Mouse (Mus musculus) forebrain, embryonic 12.5 days (tissue): Measurements from ENCODE around the gene Zhx3. TPM values are rescaled to one million over a fixed set of nuclear protein-coding genes. Genes with fewer than 3 reads are reported as not detected.

ENCODE experiments used
- ATAC-seq: fragments of 200-750 bp; cut with Nextera tagmentation; 2 replicates; pipeline ENCODE4 v1.8.0; 2017; ENCODE audit warnings: moderate TSS enrichment; ENCODE audit not compliant: low FRiP score
- H3K27ac ChIP-seq: fragments of 300-500 bp; sonication (generic); 2 replicates; pipeline ENCODE4 v1.5.1; 2016; ENCODE audit warnings: mild to moderate bottlenecking
- H3K27me3 ChIP-seq: fragments of 300-500 bp; sonication (generic); 2 replicates; pipeline ENCODE4 v1.6.1; 2016; ENCODE audit warnings: mild to moderate bottlenecking
- H3K36me3 ChIP-seq: fragments of 300-500 bp; sonication (generic); replicated peaks from 2 replicates; pipeline ENCODE4 v1.6.1; 2016; ENCODE audit warnings: mild to moderate bottlenecking
- H3K4me1 ChIP-seq: fragments of 300-500 bp; sonication (generic); 2 replicates; pipeline ENCODE4 v1.6.1; 2016
- H3K4me2 ChIP-seq: fragments of 300-500 bp; sonication (generic); 2 replicates; pipeline ENCODE4 v1.6.1; 2016; ENCODE audit warnings: mild to moderate bottlenecking, moderate library complexity
- H3K4me3 ChIP-seq: fragments of 300-500 bp; sonication (generic); replicated peaks from 2 replicates; pipeline ENCODE4 v1.5.1; 2016; ENCODE audit warnings: mild to moderate bottlenecking
- H3K9ac ChIP-seq: fragments of 300-500 bp; sonication (generic); 2 replicates; pipeline ENCODE4 v1.6.1; 2016; ENCODE audit warnings: mild to moderate bottlenecking
- H3K9me3 ChIP-seq: fragments of 300-500 bp; sonication (generic); 2 replicates; pipeline ENCODE4 v1.6.1; 2016
- WGBS: fragments of 180-500 bp; shearing (Covaris S2); methylation state at CpG from one replicate; pipeline ENCODE4 v1.1.7; 2016; 5-methylcytosine and 5-hydroxymethylcytosine counted together
- polyA plus RNA-seq: library from polyadenylated mRNA; unstranded; fragments of >200 nt; fragmentation: Nextera tagmentation; extraction: Ambion mirVana; gene quantifications from 2 replicates; pipeline ENCODE4 v1.2.1, GENCODE M21; 2016

The Zhx3 gene
- polyA plus RNA-seq, 1 experiment from 2014 or later: 16.0 TPM

- no peaks in the 10 kb centered on the region for H3K9me3 ChIP-seq
- no peaks in the 10 kb centered on the region for H3K27me3 ChIP-seq
- no peak overlapping the region for H3K9ac ChIP-seq
- H3K36me3 ChIP-seq: no peaks in the 10 kb centered on the region
- ATAC-seq: no peak
- no peaks in the 10 kb centered on the region for H3K4me1 ChIP-seq
- no peak overlapping the region for H3K4me3 ChIP-seq
- H3K27ac ChIP-seq: no peak overlapping the region
- no peak overlapping the region for H3K4me2 ChIP-seq
- 82% methylated on average over 3 of the region's 3 CpGs for WGBS
Measured at GRCm38 (mm10) chr2:160849617-160850240, 23.1 kb downstream of the Zhx3 start.

- no peak overlapping the region for H3K4me2 ChIP-seq
- 94% methylated on average over 2 of the region's 2 CpGs for WGBS
- no peak overlapping the region for H3K27ac ChIP-seq
- no peaks in the 10 kb centered on the region for H3K36me3 ChIP-seq
- H3K9me3 ChIP-seq: no peaks in the 10 kb centered on the region
- no peaks in the 10 kb centered on the region for H3K4me1 ChIP-seq
- no peak overlapping the region for H3K4me3 ChIP-seq
- ATAC-seq: no peak
- H3K27me3 ChIP-seq: no peaks in the 10 kb centered on the region
- no peak overlapping the region for H3K9ac ChIP-seq
Measured at GRCm38 (mm10) chr2:160848186-160848585, 24.6 kb downstream of the Zhx3 start.

- Histone ChIP-seq H3K4me3 (no peak overlapping the region), H3K4me2 (no peak overlapping the region), H3K4me1 (no peaks in the 10 kb centered on the region), H3K9ac (no peak overlapping the region), H3K9me3 (no peaks in the 10 kb centered on the region), H3K27me3 (no peaks in the 10 kb centered on the region), H3K36me3 (no peaks in the 10 kb centered on the region), H3K27ac (no peak overlapping the region)
- 88% methylated on average over 1 of the region's 1 CpGs for WGBS
- no peak for ATAC-seq
Measured at GRCm38 (mm10) chr2:160847664-160848063, 25.1 kb downstream of the Zhx3 start.

GRCm38 (mm10) chr2:160840838-160841237, 32.0 kb downstream of the Zhx3 start:
- H3K4me1 ChIP-seq: peaks cover 7% of the 10 kb centered on the region; the same call in 1 of the 2 replicates
- no peak overlapping the region for H3K4me3 ChIP-seq
- no peak overlapping the region for H3K27ac ChIP-seq
- no peaks in the 10 kb centered on the region for H3K36me3 ChIP-seq
- no peak for ATAC-seq
- no peak overlapping the region for H3K4me2 ChIP-seq
- H3K9ac ChIP-seq: no peak overlapping the region
- no peaks in the 10 kb centered on the region for H3K9me3 ChIP-seq
- H3K27me3 ChIP-seq: no peaks in the 10 kb centered on the region

- no peak for ATAC-seq
- Histone ChIP-seq H3K27me3 (no peaks in the 10 kb centered on the region), H3K4me1 (no peaks in the 10 kb centered on the region), H3K4me3 (no peak overlapping the region), H3K9me3 (0 out of 2 replicates have a peak, but pooled peaks cover 4% of the 10 kb centered on the region), H3K4me2 (no peak overlapping the region), H3K9ac (no peak overlapping the region), H3K27ac (no peak overlapping the region), H3K36me3 (0 out of 2 replicates have a peak, but pooled peaks cover 5% of the 10 kb centered on the region)
- 88% methylated on average over 1 of the region's 1 CpGs for WGBS
Measured at GRCm38 (mm10) chr2:160810802-160811201, 62.0 kb downstream of the Zhx3 start.

GRCm38 (mm10) chr2:160810376-160810775, 62.4 kb downstream of the Zhx3 start:
- no peak overlapping the region for H3K4me2 ChIP-seq
- H3K9ac ChIP-seq: no peak overlapping the region
- 0 out of 2 replicates have a peak, but pooled peaks cover 4% of the 10 kb centered on the region for H3K36me3 ChIP-seq
- H3K4me3 ChIP-seq: no peak overlapping the region
- 0 out of 2 replicates have a peak, but pooled peaks cover 1% of the 10 kb centered on the region for H3K9me3 ChIP-seq
- no peaks in the 10 kb centered on the region for H3K4me1 ChIP-seq
- ATAC-seq: no peak
- no peaks in the 10 kb centered on the region for H3K27me3 ChIP-seq
- no peak overlapping the region for H3K27ac ChIP-seq

GRCm38 (mm10) chr2:160806091-160806521, 66.7 kb downstream of the Zhx3 start:
- H3K36me3 ChIP-seq: no peaks in the 10 kb centered on the region
- no peak overlapping the region for H3K27ac ChIP-seq
- H3K9me3 ChIP-seq: no peaks in the 10 kb centered on the region
- no peak overlapping the region for H3K4me3 ChIP-seq
- no peak overlapping the region for H3K4me2 ChIP-seq
- H3K4me1 ChIP-seq: no peaks in the 10 kb centered on the region
- WGBS: 63% methylated on average over 3 of the region's 3 CpGs
- ATAC-seq: no peak
- H3K27me3 ChIP-seq: no peaks in the 10 kb centered on the region
- H3K9ac ChIP-seq: no peak overlapping the region

- Histone ChIP-seq H3K36me3 (no peaks in the 10 kb centered on the region), H3K9ac (no peak overlapping the region), H3K27ac (no peak overlapping the region), H3K4me2 (no peak overlapping the region), H3K4me1 (no peaks in the 10 kb centered on the region), H3K4me3 (no peak overlapping the region), H3K27me3 (no peaks in the 10 kb centered on the region), H3K9me3 (no peaks in the 10 kb centered on the region)
- 75% methylated on average over 4 of the region's 4 CpGs for WGBS
- no peak for ATAC-seq
Measured at GRCm38 (mm10) chr2:160804794-160805527, 67.8 kb downstream of the Zhx3 start.

GRCm38 (mm10) chr2:160802326-160802725, 70.5 kb downstream of the Zhx3 start:
- Histone ChIP-seq H3K36me3 (no peaks in the 10 kb centered on the region), H3K4me2 (no peak overlapping the region), H3K27ac (no peak overlapping the region), H3K4me1 (no peaks in the 10 kb centered on the region), H3K9me3 (no peaks in the 10 kb centered on the region), H3K4me3 (no peak overlapping the region), H3K27me3 (no peaks in the 10 kb centered on the region), H3K9ac (no peak overlapping the region)
- WGBS: 84% methylated on average over 3 of the region's 3 CpGs
- ATAC-seq: no peak

- ATAC-seq: no peak
- 81% methylated on average over 1 of the region's 1 CpGs for WGBS
- no peak overlapping the region for H3K9ac ChIP-seq
- no peak overlapping the region for H3K27ac ChIP-seq
- H3K27me3 ChIP-seq: no peaks in the 10 kb centered on the region
- no peaks in the 10 kb centered on the region for H3K36me3 ChIP-seq
- H3K4me3 ChIP-seq: no peak overlapping the region
- no peaks in the 10 kb centered on the region for H3K4me1 ChIP-seq
- no peak overlapping the region for H3K4me2 ChIP-seq
- no peaks in the 10 kb centered on the region for H3K9me3 ChIP-seq
Measured at GRCm38 (mm10) chr2:160800967-160801366, 71.8 kb downstream of the Zhx3 start.

- Histone ChIP-seq H3K27ac (no peak overlapping the region), H3K9ac (no peak overlapping the region), H3K4me2 (no peak overlapping the region), H3K27me3 (no peaks in the 10 kb centered on the region), H3K4me3 (no peak overlapping the region), H3K4me1 (no peaks in the 10 kb centered on the region), H3K36me3 (no peaks in the 10 kb centered on the region), H3K9me3 (no peaks in the 10 kb centered on the region)
- ATAC-seq: no peak
- 85% methylated on average over 1 of the region's 1 CpGs for WGBS
Measured at GRCm38 (mm10) chr2:160798206-160798605, 74.6 kb downstream of the Zhx3 start.

- 73% methylated on average over 2 of the region's 2 CpGs for WGBS
- H3K27ac ChIP-seq: 0 out of 2 replicates have a peak overlapping the region, but pooled peaks have one; percentile 8
- no peaks in the 10 kb centered on the region for H3K36me3 ChIP-seq
- H3K27me3 ChIP-seq: no peaks in the 10 kb centered on the region
- no peak overlapping the region for H3K4me2 ChIP-seq
- no peak overlapping the region for H3K4me3 ChIP-seq
- no peak for ATAC-seq
- H3K4me1 ChIP-seq: no peaks in the 10 kb centered on the region
- H3K9me3 ChIP-seq: no peaks in the 10 kb centered on the region
- H3K9ac ChIP-seq: no peak overlapping the region
Measured at GRCm38 (mm10) chr2:160796973-160797372, 75.8 kb downstream of the Zhx3 start.

- WGBS: 72% methylated on average over 2 of the region's 2 CpGs
- Histone ChIP-seq H3K27me3 (no peaks in the 10 kb centered on the region), H3K27ac (no peak overlapping the region), H3K4me3 (no peak overlapping the region), H3K4me2 (no peak overlapping the region), H3K9me3 (no peaks in the 10 kb centered on the region), H3K36me3 (no peaks in the 10 kb centered on the region), H3K9ac (no peak overlapping the region), H3K4me1 (no peaks in the 10 kb centered on the region)
- ATAC-seq: no peak
Measured at GRCm38 (mm10) chr2:160793117-160793516, 79.7 kb downstream of the Zhx3 start.
